Mouse (Mus musculus) ES-CJ7 (cell line): Measurements from ENCODE around the gene Olfr1493-ps1.
A peak's percentile ranks its signal among the peaks of the same experiment; 100 is the strongest.

Source experiments
- DNase-seq: peaks from one replicate; pipeline ENCODE4 v3.0.0; 2011; ENCODE audit warnings: low read depth, low spot score

Olfr1493-ps1 gene

GRCm38 (mm10) chr19:13722978-13723377 lies at the start of gene Olfr1493-ps1:
Gene Olfr1493-ps1 (plus strand): TSS chr19:13723278.
- no peak for DNase-seq

GRCm38 (mm10) chr19:13696968-13697367 lies 26.1 kb upstream of the Olfr1493-ps1 start, which contains the start of gene Olfr1491:
Gene Olfr1491 (plus strand): TSS chr19:13697268.
- DNase-seq = no peak

GRCm38 (mm10) chr19:13739428-13739827 lies 16.4 kb downstream of the Olfr1493-ps1 start, which contains the start of gene Olfr1494:
Gene Olfr1494 (plus strand): TSS chr19:13739728.
- no peak for DNase-seq

- no peak for DNase-seq
These were observed 26.3 kb downstream of the Olfr1493-ps1 start for GRCm38 (mm10) chr19:13749366-13749765.

GRCm38 (mm10) chr19:13764306-13764705 lies 41.2 kb downstream of the Olfr1493-ps1 start, which contains the start of gene Olfr1495:
Gene Olfr1495 (plus strand): TSS chr19:13764606.
- no peak for DNase-seq

- peak; percentile 53 for DNase-seq
These were observed 45.6 kb downstream of the Olfr1493-ps1 start for GRCm38 (mm10) chr19:13768565-13769276.

- DNase-seq = no peak
These were observed 54.5 kb downstream of the Olfr1493-ps1 start, which contains the start of gene Olfr1496 for GRCm38 (mm10) chr19:13777578-13777977. Gene Olfr1496 (plus strand): TSS chr19:13777878.
